Mouse (Mus musculus) adrenal gland, postnatal 36 days (tissue): ENCODE data around the gene Trmt44. TPM values are rescaled to one million over a fixed set of nuclear protein-coding genes. Genes with fewer than 3 reads are reported as not detected.
A peak's percentile ranks its signal among the peaks of the same experiment; 100 is the strongest.

Experiments
- DNase-seq, 2 experiments: peaks; one replicate each; pipeline ENCODE4 v3.0.0; 2021; ENCODE audit warnings: mixed read lengths in 1 of 2
- long read RNA-seq, 2 experiments: library from polyadenylated mRNA; stranded (forward); transcript quantifications; one replicate each; pipeline ENCODE4 v2.0.0; 2021; ENCODE audit warnings: borderline sequencing depth in 2 of 2
- total RNA-seq, 2 experiments: library from RNA; stranded (reverse); gene quantifications; 2 replicates each; pipeline ENCODE4 v1.2.3; 2021

Trmt44 gene
- 1 to 10 TPM; 5.4 to 7.9 TPM for total RNA-seq
- long read RNA-seq, experiment 1, partial matches to known transcripts = 0 of 1 reads
- long read RNA-seq, experiment 1, other reads (novel, unspliced or antisense) = 1 of 1 reads
- long read RNA-seq, experiment 2, partial matches to known transcripts = 0 of 1 reads
- long read RNA-seq, experiment 2, other reads (novel, unspliced or antisense) = 0 of 1 reads

DNA sequence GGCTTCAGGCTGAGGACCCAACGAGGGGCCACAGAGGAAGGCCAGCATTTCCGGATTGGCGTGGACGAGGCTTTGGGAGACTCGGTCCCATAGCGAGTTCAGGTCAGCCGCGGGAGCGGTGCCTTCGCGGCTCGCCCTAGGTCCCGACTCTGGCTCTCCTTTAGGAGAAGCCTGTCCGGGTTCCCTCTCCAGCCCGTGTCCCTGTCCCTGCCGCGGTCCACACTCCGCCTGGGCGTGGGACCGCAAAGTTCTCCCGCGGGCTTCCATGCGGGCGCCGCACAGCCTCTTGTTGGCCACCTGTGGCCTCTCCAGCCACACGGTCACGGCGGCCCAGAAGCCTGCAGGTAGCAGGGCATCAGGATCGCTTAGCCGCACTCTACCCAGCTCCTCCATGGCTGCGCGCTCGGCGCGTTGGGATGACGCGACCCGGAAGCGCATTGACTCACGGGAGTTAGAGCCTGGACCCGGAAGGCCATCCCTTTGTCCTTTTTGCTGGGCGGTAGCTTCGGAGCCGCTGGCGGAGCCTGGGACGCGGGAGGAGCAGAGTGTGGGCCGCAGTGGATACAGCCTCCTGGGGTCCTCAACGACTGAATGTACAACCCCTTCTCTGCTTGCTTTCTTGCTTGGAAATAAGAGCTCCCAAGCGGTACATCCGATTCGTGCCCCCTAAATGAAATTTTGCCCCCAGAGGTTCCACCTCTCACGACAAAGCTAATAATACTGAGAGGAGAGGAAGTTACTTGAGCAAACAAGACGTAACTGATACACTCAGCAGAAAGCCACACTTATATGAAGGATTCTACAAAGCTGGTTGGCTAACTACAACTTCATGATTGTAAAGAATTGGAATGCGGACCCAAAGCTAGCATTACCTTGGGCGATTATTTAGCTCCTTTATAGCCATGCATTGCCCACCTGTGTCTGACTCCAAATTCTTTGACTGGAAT is at the start of gene Trmt44:
Trmt44 (minus strand) TSS at position 418 of the 947 bp plus-strand sequence.
- DNase-seq = peak; percentile 96 to 97

- no peak for DNase-seq
Observed at GRCm38 (mm10) chr5:35623831-35624230, 49.0 kb upstream of the Trmt44 start.

- no peak for DNase-seq
Observed at GRCm38 (mm10) chr5:35621114-35621513, 46.2 kb upstream of the Trmt44 start.

- no peak for DNase-seq
Observed at GRCm38 (mm10) chr5:35616943-35617342, 42.1 kb upstream of the Trmt44 start.

DNA sequence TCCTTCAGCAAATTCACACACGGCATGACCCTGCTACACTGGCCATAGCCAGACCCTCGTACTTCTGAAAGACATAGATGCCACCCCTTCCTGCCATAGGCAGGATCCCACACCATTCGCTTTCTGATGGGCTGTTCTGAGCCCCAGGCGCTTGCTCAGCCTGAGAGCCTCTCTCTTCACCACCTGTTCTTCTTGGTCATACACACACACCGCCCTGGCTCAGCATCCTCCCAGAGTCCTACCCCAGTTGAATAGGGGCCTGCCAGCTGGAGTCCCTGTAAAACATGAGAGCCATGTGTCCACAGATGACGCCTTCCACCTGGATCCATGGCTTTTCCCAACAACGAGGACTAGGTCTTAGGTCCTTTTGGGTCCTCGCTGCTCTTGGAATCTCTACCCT is 37.9 kb upstream of the Trmt44 start:
- no peak for DNase-seq

- DNase-seq = no peak
Observed at GRCm38 (mm10) chr5:35611900-35612299, 37.0 kb upstream of the Trmt44 start.

DNA sequence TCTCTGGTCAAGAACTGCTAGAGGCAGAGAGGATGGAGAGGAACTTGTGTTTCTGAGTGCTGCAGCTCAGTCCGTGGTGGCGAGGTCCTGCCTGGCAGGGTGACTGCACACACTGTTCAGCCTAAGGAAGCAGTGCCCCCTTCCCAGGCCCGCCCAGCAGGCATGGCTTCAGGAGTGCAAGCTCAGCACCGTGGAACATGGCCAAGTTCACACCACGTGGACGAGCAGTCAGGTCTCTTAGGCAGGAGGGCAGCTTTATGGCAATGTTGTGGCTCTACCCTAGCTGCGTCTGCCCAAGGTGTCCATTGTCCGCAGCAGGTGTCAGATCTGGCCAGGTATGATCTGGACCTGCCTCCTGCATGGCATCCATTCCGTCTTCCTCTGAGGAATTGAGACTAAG is 36.3 kb upstream of the Trmt44 start:
- no peak for DNase-seq

DNA sequence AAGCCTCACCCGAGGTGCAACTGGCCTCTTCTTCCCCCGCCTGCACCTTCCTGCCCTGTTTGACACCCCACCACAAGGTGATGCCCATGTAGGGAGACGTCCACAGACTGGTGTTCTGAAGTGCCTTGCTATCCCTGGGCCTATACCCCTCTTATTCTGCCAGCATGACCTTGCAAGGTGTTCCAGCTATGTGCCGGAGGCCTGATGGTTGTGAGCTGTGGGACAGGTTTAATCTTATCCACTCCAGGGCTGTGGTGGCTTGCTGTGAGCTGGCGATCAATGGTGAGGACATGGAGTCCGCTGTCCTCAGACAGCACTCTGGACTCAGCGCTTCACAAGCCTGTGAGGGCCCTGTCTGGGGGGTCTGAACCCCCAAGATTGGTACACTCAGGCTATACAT is 35.5 kb upstream of the Trmt44 start:
- DNase-seq = no peak

DNA sequence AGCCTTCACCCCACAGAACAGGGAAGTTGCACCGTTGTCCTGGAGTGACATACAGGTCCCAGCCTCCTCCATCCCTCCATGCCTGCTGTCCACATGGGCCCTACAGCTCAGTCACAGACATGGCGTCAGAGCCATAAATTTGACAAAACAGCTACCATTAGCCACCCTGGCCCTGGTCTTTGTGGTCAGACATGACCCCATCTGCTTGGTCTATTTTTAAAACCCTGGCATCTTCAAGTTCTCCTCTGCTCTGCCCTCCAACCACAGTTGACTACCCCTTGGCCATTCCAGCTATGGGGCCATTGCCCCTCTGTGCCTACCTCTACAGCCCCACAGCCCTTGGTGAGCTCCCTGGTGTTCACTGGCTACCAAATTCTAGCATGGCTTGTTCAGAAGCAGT is 35.1 kb upstream of the Trmt44 start:
- no peak for DNase-seq

DNA sequence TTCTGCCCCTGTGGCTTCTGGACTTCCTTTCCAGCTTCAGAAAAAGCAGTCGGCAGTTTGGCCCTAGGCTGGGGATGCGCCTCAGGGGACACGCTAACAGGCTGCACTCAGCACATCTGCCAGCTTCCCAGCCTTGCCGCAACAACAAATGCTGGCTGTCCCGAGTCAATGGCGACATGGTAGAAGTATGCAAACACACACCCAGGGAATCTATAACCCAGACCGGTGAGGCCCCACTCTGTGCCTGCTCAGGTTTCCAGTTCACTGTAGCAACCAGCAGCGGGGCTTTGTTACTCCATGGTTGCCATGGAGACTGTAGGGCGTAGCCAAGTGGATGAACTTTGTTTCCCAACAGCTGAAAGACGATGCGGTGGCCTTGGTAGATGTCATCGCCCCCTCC is 34.5 kb upstream of the Trmt44 start:
- DNase-seq = peak in 1 of 2 experiments; percentile 45

DNA sequence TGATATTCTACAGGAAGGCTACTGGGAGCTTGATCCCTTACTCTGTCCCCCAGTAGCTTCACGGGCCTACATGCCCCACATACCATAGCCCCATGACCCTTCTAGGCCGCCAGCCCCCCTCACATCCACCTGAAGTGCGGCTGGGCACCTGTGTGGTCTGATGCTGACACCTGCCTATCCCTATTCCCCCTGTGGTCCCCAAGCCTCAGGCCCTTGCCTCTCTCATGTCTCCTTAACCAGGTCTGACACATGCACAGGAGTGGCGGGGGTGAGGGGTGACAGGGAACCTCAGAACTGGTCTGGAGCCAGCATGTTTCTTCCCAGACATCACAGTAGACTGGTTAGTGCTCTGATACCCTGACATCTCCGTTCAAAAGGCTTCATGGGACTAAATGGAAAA is 33.7 kb upstream of the Trmt44 start:
- no peak for DNase-seq

- no peak for DNase-seq
Observed at GRCm38 (mm10) chr5:35607784-35608183, 32.9 kb upstream of the Trmt44 start.

GRCm38 (mm10) chr5:35606800-35607199 is 31.9 kb upstream of the Trmt44 start:
- no peak for DNase-seq

- no peak for DNase-seq
Observed at GRCm38 (mm10) chr5:35605355-35605754, 30.5 kb upstream of the Trmt44 start.

DNA sequence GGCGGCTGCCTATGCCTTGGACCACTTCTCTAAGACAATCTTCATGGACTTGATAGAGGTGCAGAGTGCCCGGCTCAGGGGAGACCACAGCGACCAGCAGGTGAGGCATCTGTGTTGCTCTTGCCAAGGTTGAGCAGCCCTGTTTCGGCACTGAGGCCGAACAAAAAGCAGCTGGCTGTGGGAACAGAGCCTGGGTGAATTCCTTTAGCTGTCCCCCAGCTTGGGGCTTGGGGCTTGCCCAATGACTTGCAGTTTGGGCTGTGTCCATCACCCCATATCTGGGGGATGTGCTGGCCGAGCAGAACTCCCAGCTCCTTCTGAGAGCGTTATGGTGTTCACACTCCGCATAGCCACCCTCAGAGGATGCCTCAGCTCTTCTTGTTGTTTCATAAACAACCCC is 26.7 kb upstream of the Trmt44 start:
- DNase-seq = no peak

DNA sequence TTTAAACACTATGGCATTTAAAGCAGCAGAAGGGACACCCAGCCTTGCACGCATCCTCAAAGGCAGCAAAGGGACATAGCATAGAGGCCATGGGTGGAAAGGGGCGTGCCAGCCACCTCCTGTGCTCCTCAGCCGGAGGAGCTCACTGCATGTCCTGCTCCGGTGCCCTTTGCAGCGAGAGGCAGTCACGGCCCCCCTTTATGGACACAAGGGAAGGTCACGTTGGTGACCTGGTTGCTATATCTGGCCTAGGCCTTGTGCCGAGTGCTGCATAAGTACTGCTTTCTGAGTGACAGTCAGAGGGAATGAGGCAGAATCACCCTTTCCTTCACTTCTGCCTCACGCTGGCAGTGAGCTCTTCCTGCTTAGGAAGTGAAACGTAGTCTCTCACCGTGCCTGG is 25.4 kb upstream of the Trmt44 start:
- DNase-seq = no peak

- DNase-seq = no peak
Observed at GRCm38 (mm10) chr5:35596169-35597160, 21.6 kb upstream of the Trmt44 start.

DNA sequence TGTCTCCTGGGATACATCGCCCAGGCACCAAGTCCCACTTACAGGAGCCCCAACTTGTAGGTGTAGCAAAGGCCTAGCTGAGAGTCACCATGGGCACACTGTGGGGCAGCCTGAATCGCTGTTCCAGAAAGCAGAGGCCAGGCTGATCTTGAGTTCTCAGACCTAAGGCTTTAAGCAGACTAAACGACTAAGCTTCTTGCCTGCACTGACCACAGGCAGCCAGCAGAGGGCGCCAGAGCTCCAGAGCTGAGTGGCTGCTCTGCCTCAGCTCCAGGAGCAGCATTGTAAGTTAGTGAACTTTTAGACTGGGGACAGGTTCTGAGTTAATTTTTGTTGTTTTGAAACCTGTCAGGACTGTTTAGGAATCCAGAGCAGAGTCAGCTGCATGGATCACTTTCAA is 20.8 kb upstream of the Trmt44 start:
- peak; percentile 84 to 86 for DNase-seq

DNA sequence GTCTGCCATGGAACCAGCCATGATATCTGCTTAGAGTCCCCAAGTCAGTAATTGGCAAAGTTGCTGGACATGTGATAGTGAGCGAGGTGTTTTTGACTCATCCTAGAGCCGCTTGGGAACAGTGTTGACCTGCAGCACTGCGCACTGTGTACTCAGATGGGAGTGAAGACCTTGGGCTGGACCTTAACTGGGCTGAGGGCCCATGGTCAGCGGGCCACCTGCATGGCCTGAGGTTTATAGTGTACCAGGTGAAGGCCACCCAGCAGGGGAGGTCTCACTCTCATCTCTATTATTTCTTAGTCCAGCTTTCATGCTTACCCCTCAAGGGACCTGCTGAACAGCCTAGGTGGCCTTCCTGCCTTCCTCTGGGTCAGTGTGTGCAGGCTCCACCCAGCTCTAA is 19.9 kb upstream of the Trmt44 start:
- DNase-seq = peak in 1 of 2 experiments; percentile 56

- DNase-seq = no peak
Observed at GRCm38 (mm10) chr5:35593272-35593671, 18.4 kb upstream of the Trmt44 start.

DNA sequence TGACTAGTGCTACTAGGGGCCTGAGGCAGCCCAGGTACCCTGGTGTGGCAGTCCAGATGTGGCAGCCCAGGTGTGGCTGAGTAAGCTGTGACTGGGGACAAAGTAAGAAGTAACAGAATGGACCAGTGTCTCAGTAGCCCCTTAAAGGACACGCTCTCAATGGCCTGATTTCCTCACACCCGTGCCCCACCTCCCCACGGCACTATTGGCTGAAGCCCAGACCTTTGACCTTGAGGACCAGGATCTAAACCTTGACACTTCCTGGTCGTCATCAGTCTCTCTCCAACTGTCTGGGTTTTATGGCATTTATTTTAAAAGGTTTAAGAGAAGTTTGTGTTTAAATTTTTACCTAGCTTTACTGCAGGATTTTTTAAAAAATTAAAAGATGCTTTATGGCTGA is 18.0 kb upstream of the Trmt44 start:
- peak; percentile 79 for DNase-seq

DNA sequence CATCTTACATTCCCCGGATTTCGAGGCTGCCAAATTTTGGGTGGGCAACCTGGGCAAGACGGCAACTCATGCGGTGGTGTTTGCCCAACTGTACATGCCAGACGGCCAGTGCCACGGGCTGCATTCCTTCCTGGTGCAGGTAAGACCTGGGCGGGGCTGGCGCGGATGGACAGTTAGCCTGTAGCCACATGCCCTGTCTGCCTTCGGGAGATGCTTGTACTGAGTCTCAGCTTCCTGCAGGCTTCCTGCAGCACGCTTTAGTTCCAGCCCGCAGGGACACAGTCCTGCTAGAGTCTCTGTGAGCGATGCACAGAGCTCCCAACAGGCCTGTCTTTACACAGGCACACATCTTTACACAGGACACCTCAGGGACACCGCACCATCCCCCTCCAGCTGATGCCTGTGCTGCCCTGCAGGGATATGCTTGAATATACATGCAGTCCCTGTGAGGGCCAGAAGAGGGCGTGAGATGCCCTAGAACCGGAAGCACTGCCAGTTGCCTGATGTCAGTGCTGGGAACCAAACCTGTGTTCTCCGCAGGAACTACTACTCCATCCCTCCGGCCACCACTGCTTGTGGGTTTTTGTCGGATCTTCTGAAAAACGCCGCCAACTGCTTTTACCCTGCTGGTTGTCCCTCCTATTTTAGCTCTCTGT is 17.3 kb upstream of the Trmt44 start:
- DNase-seq = no peak
